Mouse (Mus musculus) hindbrain, embryonic 14.5 days (tissue): ENCODE data around the gene Exoc2. TPM values are rescaled to one million over a fixed set of nuclear protein-coding genes. Genes with fewer than 3 reads are reported as not detected.

ENCODE experiments used
- ATAC-seq: fragments of 200-750 bp; cut with Nextera tagmentation; 2 replicates; pipeline ENCODE4 v1.8.0; 2017; ENCODE audit warnings: moderate number of reproducible peaks, mild to moderate bottlenecking, moderate TSS enrichment, moderate library complexity; ENCODE audit not compliant: low FRiP score
- DNase-seq: peaks from one replicate; pipeline ENCODE4 v3.0.0-alpha.2; 2015; ENCODE audit warnings: low spot score
- H3K27ac ChIP-seq: fragments of 300-500 bp; sonication (generic); 2 replicates; pipeline ENCODE4 v1.5.1; 2014; ENCODE audit warnings: mild to moderate bottlenecking, moderate library complexity
- H3K27me3 ChIP-seq: fragments of 300-500 bp; sonication (generic); 2 replicates; pipeline ENCODE4 v1.6.1; 2014; ENCODE audit warnings: mild to moderate bottlenecking, low read length, mixed read lengths; ENCODE audit not compliant: control insufficient read depth, insufficient read depth
- H3K36me3 ChIP-seq: fragments of 300-500 bp; sonication (generic); replicated peaks from 2 replicates; pipeline ENCODE4 v1.6.1; 2014; ENCODE audit not compliant: control insufficient read depth, insufficient read depth
- H3K4me1 ChIP-seq: fragments of 300-500 bp; sonication (generic); replicated peaks from 2 replicates; pipeline ENCODE4 v1.6.1; 2014; ENCODE audit warnings: antibody characterized with exemption, low read length, mixed read lengths; ENCODE audit not compliant: control insufficient read depth, insufficient read depth
- H3K4me2 ChIP-seq: fragments of 300-500 bp; sonication (generic); replicated peaks from 2 replicates; pipeline ENCODE4 v1.6.1; 2014; ENCODE audit warnings: mild to moderate bottlenecking, moderate library complexity
- H3K4me3 ChIP-seq: fragments of 300-500 bp; sonication (generic); replicated peaks from 2 replicates; pipeline ENCODE4 v1.5.1; 2014; ENCODE audit warnings: mild to moderate bottlenecking, low read length
- H3K9ac ChIP-seq: fragments of 300-500 bp; sonication (generic); 2 replicates; pipeline ENCODE4 v1.6.1; 2014
- H3K9me3 ChIP-seq: fragments of 300-500 bp; sonication (generic); 2 replicates; pipeline ENCODE4 v1.6.1; 2016; ENCODE audit warnings: low read length; ENCODE audit not compliant: control insufficient read depth
- WGBS: fragments of 180-500 bp; shearing (Covaris S2); extraction: QIAGEN DNeasy Blood & Tissue Kit; methylation state at CpG from one replicate; pipeline ENCODE4 v1.1.7; 2014; 5-methylcytosine and 5-hydroxymethylcytosine counted together
- polyA plus RNA-seq: library from polyadenylated mRNA; unstranded; fragments of >200 nt; fragmentation: Nextera tagmentation; extraction: Ambion mirVana; gene quantifications from 2 replicates; pipeline ENCODE4 v1.2.1, GENCODE M21; 2014

Gene Exoc2
- polyA plus RNA-seq, 1 experiment from 2014 or later, result 58.6 TPM

GRCm38 (mm10) chr13:30952044-30952443 lies 21.8 kb downstream of the Exoc2 start:
- Histone ChIP-seq H3K4me3 (no peak overlapping the region), H3K9ac (no peak overlapping the region), H3K4me1 (no peaks in the 10 kb centered on the region), H3K4me2 (no peak overlapping the region), H3K27ac (no peak overlapping the region), H3K9me3 (no peaks in the 10 kb centered on the region), H3K27me3 (no peaks in the 10 kb centered on the region), H3K36me3 (no peaks in the 10 kb centered on the region)
- WGBS, result 94% methylated on average over 2 of the region's 2 CpGs
- no peak for DNase-seq
- no peak for ATAC-seq

DNA sequence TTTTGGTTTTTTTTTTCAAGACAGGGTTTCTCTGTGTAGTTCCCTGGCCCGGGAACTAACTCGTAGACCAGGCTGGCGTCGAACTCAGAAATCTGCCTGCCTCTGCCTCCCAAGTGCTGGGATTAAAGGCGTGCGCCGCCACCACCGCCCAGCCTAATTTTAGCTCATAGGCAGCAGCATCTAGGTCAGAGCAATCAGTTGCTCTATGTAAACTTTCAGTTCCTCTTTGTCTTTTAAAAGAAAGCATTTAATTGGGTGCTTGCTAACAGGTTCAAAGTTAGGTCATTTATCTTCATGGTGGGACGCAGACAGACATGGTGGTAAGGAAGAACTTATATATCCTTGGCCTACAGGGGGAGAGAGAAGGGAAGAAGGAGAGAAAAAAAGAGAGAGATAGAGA lies 24.7 kb downstream of the Exoc2 start:
- WGBS, result 94% methylated on average over 9 of the region's 9 CpGs
- no peaks in the 10 kb centered on the region for H3K27me3 ChIP-seq

DNA sequence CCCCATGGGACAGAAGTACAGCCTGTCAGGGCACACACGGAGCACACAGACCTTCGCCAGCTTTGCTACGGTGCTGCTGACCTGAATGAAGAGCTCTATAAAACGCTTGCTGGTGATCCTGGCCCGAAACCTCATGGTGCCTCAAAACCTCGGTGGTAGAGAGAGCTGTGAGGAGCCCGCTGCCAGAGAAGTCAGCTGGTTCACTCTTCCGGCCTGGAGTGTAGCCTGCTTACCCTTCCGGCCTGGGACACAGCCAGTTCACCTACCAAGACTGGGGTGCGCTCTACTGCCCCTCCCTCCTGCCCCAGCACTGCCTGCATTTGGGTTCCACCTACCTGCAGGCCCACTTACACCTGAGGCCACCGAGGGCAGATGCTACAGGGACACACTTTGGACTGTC lies 26.4 kb downstream of the Exoc2 start, which contains the start of gene Hus1b:
Hus1b (minus strand) TSS at position 220 of the 400 bp plus-strand sequence.
- Histone ChIP-seq H3K36me3 (no peaks in the 10 kb centered on the region), H3K4me2 (no peak within 1 kb of the TSS), H3K27ac (no peak within 1 kb of the TSS), H3K4me1 (no peaks in the 10 kb centered on the region), H3K4me3 (no peak within 1 kb of the TSS), H3K9ac (no peak within 1 kb of the TSS), H3K9me3 (no peaks in the 10 kb centered on the region), H3K27me3 (no peaks in the 10 kb centered on the region)
- 91% methylated on average over 11 of the region's 11 CpGs for WGBS
- no peak for DNase-seq
- ATAC-seq, result no peak

More for the DNA sequence above, 24.7 kb downstream of the Exoc2 start:
- no peaks in the 10 kb centered on the region for H3K9me3 ChIP-seq
- no peaks in the 10 kb centered on the region for H3K36me3 ChIP-seq
- no peak overlapping the region for H3K9ac ChIP-seq
- DNase-seq (no peak), ATAC-seq (no peak)
- H3K27ac ChIP-seq, result no peak overlapping the region
- no peaks in the 10 kb centered on the region for H3K4me1 ChIP-seq
- H3K4me3 ChIP-seq, result no peak overlapping the region
- no peak overlapping the region for H3K4me2 ChIP-seq

DNA sequence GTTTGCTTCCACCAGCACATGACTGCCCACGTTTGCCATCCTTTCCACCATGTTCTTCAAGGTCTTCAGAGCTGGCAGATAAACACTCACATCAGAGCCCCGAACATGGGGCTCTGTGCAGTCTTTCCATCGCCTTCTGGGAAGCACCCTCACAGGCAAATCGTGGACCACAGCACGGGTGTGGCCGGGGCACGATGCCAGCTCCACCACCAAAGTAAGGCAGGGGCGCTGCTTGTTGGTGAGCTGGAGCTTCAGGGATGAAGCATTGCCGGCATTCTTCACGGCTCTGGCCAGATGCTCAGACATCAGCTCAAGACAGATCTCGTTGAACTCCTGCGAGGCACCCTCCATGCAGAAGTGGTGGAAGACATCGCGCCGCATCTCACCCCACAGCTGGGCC lies 26.8 kb downstream of the Exoc2 start:
- 96% methylated on average over 15 of the region's 15 CpGs for WGBS

GRCm38 (mm10) chr13:30945788-30946187 lies 28.1 kb downstream of the Exoc2 start:
- H3K4me3 ChIP-seq, result no peak overlapping the region

More for the DNA sequence above, 26.8 kb downstream of the Exoc2 start:
- H3K9me3 ChIP-seq, result no peaks in the 10 kb centered on the region
- H3K4me3 ChIP-seq, result no peak overlapping the region
- no peaks in the 10 kb centered on the region for H3K27me3 ChIP-seq
- H3K4me2 ChIP-seq, result no peak overlapping the region
- DNase-seq (no peak), ATAC-seq (no peak)
- H3K36me3 ChIP-seq, result no peaks in the 10 kb centered on the region
- H3K9ac ChIP-seq, result no peak overlapping the region
- H3K4me1 ChIP-seq, result no peaks in the 10 kb centered on the region
- no peak overlapping the region for H3K27ac ChIP-seq

DNA sequence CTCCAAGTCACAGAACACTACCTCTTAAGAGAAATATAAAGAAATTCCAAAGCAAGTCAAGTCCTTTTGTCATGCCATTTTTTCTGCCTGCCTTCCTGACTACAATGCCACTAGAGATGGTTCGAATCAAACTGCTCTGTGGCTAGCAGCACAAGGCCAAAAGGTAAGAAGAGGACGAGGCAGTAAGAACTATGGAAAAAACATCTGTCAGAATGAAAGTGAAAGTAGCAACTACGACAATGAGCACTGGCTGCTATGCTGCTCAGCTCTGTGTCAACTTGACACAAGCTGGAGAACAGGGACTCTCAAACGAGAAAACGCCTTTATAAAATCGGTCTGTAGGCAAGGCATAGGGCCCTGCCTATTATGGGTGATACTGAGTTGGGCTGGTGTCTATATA lies 40.9 kb downstream of the Exoc2 start:
- no peak for DNase-seq
- Histone ChIP-seq H3K4me1 (no peaks in the 10 kb centered on the region), H3K36me3 (no peaks in the 10 kb centered on the region; the same call in 1 of the 2 replicates), H3K4me2 (no peak overlapping the region), H3K4me3 (no peak overlapping the region), H3K27me3 (no peaks in the 10 kb centered on the region), H3K9me3 (no peaks in the 10 kb centered on the region), H3K9ac (no peak overlapping the region), H3K27ac (no peak overlapping the region)
- WGBS, result 68% methylated on average over 6 of the region's 6 CpGs
- no peak for ATAC-seq

More at GRCm38 (mm10) chr13:30945788-30946187, 28.1 kb downstream of the Exoc2 start:
- no peak overlapping the region for H3K27ac ChIP-seq
- no peaks in the 10 kb centered on the region for H3K4me1 ChIP-seq
- no peaks in the 10 kb centered on the region for H3K36me3 ChIP-seq
- no peaks in the 10 kb centered on the region for H3K9me3 ChIP-seq
- ATAC-seq (no peak), DNase-seq (no peak)
- H3K9ac ChIP-seq, result no peak overlapping the region
- H3K27me3 ChIP-seq, result no peaks in the 10 kb centered on the region
- no peak overlapping the region for H3K4me2 ChIP-seq

DNA sequence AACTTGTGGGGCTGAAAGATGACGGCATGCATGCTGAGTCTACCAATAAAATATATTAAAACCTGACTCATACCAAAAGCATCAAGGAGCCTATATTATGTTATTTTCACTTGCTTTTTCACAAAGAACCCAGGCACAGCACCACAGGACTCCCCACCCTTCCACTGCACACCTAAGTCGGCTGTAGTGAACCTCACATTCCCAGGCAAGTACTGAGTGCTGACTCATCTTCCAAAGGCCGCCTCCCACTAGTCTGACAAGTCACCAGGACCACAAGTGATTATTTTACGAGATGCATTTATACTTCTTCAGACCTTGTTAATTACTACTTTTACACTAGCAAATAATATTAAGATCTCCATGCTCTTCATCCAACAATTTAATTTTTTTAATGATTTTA lies 42.3 kb downstream of the Exoc2 start:
- ATAC-seq (no peak), DNase-seq (no peak)
- Histone ChIP-seq H3K27ac (no peak overlapping the region), H3K27me3 (no peaks in the 10 kb centered on the region), H3K9me3 (no peaks in the 10 kb centered on the region), H3K4me2 (no peak overlapping the region), H3K4me3 (no peak overlapping the region), H3K4me1 (no peaks in the 10 kb centered on the region), H3K9ac (no peak overlapping the region), H3K36me3 (peaks cover 4% of the 10 kb centered on the region; the same call in 1 of the 2 replicates)
- 88% methylated on average over 4 of the region's 4 CpGs for WGBS

DNA sequence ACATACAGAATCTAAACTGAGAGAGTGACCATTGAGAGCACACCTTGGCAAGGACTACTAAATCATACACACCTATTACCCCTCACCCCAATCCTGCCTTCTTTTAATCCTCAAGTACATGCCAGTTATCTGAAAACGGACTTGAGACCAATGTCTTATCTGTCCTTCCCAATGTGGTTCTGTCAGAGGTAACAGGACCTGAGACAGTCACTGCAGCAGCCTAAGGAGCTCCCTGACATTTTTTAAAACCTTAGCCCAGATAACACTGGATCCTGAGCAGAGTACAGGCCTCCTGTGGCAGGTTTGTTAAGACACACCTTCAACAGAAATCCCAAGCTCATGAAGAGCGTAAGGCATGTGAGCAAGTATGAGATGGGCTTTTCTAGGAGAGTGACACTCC lies 44.8 kb downstream of the Exoc2 start:
- H3K27ac ChIP-seq, result no peak overlapping the region
- no peaks in the 10 kb centered on the region for H3K9me3 ChIP-seq
- H3K4me1 ChIP-seq, result no peaks in the 10 kb centered on the region
- ATAC-seq (no peak), DNase-seq (no peak)
- WGBS, result 94% methylated on average over 2 of the region's 2 CpGs
- no peaks in the 10 kb centered on the region for H3K27me3 ChIP-seq
- peaks cover 14% of the 10 kb centered on the region for H3K36me3 ChIP-seq
- H3K9ac ChIP-seq, result no peak overlapping the region
- H3K4me3 ChIP-seq, result no peak overlapping the region
- no peak overlapping the region for H3K4me2 ChIP-seq

DNA sequence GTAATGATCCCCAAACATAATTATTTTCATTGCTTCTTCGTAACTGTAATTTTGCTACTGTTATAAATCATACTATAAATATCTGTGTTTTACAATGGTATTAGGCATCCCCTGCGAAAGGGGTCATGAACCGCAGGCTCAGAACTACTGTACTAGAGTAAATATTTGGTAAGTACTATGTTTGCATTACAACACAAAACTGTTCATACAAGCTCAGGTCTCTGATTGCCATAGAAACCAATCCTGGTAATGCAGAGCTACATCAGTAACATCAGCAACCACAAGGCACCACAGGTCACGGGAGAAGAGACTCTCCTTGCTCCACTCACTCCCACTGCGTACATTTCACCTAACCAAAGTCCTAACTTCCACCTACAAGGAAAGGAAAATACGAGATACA lies 49.6 kb downstream of the Exoc2 start:
- H3K9me3 ChIP-seq, result no peaks in the 10 kb centered on the region
- no peaks in the 10 kb centered on the region for H3K4me1 ChIP-seq
- H3K27ac ChIP-seq, result no peak overlapping the region
- H3K27me3 ChIP-seq, result no peaks in the 10 kb centered on the region
- H3K4me3 ChIP-seq, result no peak overlapping the region
- peaks cover 22% of the 10 kb centered on the region for H3K36me3 ChIP-seq
- H3K4me2 ChIP-seq, result no peak overlapping the region
- ATAC-seq (no peak), DNase-seq (no peak)
- WGBS, result 88% methylated on average over 6 of the region's 6 CpGs
- H3K9ac ChIP-seq, result no peak overlapping the region

DNA sequence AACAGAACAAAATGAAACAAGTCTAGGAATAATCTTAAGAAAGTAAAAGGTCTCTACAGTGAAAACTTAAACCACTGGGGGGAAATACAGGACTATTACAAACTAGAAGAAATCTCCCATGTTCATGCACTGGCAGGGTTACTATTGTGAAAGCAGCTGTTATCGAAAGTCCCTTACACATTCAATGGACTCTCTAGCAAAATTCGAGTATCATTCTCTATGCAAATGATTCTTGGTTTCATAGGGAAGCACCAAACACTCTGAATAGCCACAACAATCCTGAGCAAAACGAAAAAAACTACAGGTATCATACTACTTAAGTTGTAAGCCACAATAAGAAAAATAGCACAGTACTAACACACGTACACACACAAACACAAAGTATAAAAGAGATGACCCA lies 52.0 kb downstream of the Exoc2 start:
- ATAC-seq, result no peak
- 91% methylated on average over 4 of the region's 4 CpGs for WGBS
- H3K27me3 ChIP-seq, result no peaks in the 10 kb centered on the region
- no peak overlapping the region for H3K4me3 ChIP-seq
- no peak for DNase-seq
- H3K4me1 ChIP-seq, result no peaks in the 10 kb centered on the region
- H3K4me2 ChIP-seq, result no peak overlapping the region
- peaks cover 20% of the 10 kb centered on the region for H3K36me3 ChIP-seq
- no peaks in the 10 kb centered on the region for H3K9me3 ChIP-seq
- no peak overlapping the region for H3K27ac ChIP-seq
- H3K9ac ChIP-seq, result no peak overlapping the region
